Mouse (Mus musculus) cerebellum, adult (tissue): ENCODE measurements at regions not wholly inside any gene's neighbourhood (a gene's known extent, or its start where the extent isn't known, plus 50 kb on each side); places are given as distances from the start of the nearest gene placed in this dataset.
A peak's percentile ranks its signal among the peaks of the same experiment; 100 is the strongest.

ENCODE experiments used
- ATAC-seq: cut with Nextera tagmentation; 2 replicates; pipeline ENCODE4 v1.9.2; 2017; ENCODE audit warnings: mild to moderate bottlenecking, moderate library complexity, mixed read lengths; ENCODE audit not compliant: insufficient number of reproducible peaks, low FRiP score, low TSS enrichment

- no peak for ATAC-seq
Measured at GRCm38 (mm10) chr10:109488000-109488399, 477.2 kb upstream of the Syt1 start.

DNA sequence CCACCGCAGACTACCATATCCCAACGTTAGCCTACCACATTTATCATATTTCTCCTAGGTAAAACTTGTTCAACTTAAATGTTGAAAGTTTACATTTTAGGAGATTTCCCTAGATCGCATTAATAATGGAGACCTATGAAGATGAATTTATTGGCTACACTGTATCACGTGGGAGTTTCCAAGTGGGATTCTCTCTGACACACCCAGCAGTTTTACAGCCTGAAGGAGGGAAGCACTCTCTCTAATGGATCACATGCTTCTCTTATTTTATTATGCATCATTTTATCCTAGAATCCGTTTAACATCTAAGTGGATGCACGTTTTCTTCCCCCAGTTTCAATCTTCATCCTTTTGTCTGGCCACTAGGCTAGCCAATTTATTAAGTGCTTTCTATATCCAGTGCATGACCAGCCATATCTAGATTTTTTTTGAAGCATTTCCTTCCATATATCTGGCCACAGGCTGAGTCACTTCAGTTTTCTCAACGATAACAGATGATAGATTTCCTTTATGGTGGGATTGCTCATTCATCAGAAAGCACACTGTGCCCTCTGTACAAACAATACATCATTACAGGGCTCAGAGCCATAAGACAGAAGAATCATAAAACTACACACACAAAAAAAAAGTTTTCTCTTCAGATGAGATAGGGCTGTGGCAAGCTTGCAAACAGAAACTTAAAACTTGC lies 476.3 kb upstream of the Syt1 start:
- no peak for ATAC-seq

- no peak for ATAC-seq
Measured at GRCm38 (mm10) chr10:109480551-109480950, 469.8 kb upstream of the Syt1 start.

DNA sequence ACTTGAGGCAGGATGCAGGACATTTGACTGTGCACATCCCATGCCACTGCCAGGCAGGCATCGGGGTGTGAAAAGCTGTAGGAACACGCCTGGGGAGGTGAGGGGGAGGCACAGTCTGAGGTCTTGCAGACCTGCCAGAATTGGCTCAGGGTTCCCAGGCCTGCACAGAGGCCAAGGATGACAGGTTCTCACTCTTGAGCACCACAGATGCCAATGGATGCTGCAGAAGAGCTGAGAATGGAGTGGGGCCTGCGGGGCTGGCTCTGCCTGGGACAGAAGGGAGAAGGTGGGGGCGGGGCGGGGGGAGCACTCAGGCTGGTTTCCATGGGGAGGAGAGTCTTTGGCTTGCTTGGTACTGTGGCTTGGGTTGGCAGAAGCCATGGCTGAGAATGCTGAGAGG lies 469.2 kb upstream of the Syt1 start:
- ATAC-seq, result peak; percentile 84

- ATAC-seq, result no peak
Measured at GRCm38 (mm10) chr10:109466516-109466915, 455.7 kb upstream of the Syt1 start.

DNA sequence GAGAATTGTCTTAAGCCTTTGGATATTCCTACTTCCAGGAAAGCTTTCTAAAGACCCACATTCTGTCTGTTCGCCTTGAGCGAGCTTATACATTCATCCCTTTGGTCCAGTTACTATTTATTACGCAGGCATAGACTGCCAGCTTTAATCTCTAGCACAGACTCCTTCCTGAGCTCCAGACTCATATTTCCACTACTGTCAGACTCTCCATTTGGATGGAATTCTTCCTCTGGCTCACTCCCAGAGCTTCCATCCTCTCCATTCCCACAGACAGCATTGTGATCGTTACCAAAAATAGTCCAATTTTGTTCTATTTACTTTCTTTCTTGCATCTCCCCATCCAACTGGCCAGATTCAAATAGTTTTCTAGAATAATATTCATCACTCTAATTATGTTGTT lies 420.3 kb upstream of the Syt1 start:
- peak; percentile 64; the same call in 1 of the 2 replicates for ATAC-seq

DNA sequence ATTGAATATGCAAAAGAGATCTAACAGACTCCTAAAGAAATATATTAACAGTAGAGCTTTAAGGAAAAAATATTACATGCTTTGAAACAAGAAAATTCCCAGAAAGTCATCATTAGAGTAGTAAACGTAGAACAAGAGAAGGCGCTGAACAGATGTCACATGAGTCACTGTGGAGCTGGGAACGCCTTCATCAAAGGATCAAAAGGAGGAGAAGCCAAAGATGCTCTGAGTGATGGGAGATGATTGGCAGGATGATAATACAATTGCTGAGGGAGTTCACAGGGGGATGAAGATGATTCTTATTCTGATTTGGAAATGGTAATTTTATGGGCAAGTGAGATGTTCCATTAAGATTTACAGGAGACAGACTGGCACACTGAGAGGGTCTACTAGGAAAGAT lies 417.1 kb upstream of the Syt1 start:
- no peak for ATAC-seq

DNA sequence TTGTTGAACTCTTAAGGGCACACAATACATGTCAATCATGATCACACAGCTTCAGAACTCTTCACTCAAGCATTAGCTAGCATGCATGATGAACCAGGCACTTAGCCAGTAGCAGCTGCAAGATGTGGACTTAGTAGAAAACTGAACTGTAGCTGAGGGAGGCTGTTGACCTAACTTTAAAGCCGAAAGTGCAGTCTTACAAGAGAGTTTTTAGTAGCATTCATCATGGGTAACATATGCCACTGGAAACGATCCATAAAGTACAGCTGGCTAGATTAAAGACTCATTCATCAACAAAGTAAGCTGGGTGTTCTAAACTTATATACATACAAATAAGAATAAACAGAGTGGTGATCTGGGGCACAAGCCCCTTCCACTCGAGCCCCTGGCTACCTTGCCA lies 396.2 kb upstream of the Syt1 start:
- no peak for ATAC-seq

- ATAC-seq, result no peak
Measured at GRCm38 (mm10) chr10:109405116-109405685, 394.4 kb upstream of the Syt1 start.

GRCm38 (mm10) chr10:109383758-109384157 lies 373.0 kb upstream of the Syt1 start:
- ATAC-seq, result no peak

DNA sequence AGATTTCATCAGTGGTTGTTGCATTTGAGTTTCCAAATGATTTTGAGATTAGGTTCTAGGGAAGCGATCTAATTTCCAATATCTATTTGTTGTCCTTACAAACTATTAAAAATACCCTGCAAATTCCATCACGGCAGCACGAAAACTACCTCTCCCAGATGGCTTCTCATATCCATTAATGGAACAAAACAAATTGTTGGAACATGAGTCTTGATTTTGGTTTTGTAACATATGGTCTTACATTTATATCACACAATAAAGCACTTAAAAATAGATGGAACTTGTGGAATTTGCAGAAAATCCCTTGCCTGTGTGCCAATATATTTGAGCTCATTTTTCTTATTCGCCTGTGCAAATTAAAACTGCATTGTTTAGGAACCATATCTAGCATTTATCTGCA lies 368.1 kb upstream of the Syt1 start:
- no peak for ATAC-seq

DNA sequence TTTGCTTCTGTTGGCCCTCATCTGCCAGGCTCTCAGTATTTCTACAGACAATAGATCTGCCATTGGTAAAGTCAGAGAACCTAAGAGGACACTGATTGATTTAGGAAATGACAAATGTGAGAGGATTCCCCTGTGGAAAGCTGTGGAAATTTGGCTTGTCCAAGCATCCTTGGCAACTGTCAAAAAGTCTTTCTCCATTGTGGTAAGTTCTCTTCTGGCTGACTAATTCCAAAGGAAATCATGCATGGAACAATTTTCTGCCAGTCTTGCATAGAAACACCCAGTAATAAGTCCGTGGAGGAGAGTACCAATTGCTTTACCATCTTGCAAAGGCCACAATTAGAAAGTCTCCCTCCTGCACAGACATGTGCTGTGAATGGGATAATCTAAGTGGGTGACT lies 349.4 kb upstream of the Syt1 start:
- ATAC-seq, result no peak

DNA sequence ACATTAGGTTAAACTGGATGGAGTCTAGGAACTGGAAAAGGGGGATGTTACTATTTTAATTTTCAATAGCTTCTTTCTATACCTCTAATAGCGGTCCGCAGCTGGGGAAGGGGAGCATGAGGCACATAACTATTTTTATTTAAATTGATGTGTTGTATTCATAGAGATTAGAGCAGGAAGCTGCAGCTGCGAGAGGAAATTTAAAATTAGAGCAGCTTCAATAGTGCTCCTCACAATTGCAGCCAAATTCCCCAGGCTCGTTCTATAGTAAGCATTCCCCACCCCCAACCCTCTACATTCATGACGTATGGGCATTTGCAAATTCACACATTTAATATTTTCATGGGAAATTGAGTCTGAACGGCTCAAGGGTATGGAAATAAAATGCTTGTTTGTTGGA lies 348.0 kb upstream of the Syt1 start:
- ATAC-seq, result no peak

DNA sequence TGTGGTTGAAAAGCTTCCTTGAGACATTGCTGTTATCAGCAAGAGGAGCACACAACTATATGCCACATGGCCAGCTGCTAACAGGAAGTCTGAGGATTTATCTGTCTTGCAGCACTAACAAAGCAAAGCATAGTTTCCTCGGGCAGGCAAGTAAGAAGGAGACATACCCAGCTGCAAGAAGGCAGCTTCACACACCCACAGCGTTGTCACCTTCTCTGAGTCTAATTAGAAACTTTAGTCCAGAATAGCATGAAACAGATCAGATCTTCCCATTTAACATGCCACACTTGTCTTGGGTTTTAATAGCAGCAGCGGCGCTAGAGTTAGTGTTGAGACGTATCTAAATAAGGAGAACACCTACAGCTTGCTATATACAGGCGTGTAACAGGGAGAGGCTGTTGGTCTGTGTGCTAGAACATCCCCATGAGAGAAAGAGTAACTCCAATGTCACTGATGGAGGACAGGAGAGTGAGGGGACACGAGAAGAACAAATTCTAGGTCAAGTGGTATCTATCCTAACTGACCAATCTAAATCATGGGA lies 322.1 kb upstream of the Syt1 start:
- ATAC-seq, result no peak

DNA sequence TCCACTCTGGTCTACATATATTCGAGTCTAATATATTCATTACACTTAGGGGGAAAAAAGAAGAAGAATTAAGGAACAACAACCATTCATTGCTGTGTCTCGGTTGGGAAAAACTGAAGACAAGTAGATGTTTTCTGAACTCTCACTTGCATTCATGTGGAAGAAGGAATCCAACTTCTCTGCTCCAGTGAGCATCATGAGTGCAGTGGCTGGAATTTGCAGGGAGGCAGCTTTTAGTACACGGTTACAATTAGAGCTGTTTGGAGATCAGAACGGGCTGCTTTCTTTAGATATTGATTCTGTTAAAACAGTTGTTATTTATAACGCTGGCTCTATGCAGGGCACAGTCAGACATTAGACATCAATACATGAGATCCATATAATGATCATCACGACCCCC lies 298.5 kb upstream of the Syt1 start:
- ATAC-seq, result no peak

DNA sequence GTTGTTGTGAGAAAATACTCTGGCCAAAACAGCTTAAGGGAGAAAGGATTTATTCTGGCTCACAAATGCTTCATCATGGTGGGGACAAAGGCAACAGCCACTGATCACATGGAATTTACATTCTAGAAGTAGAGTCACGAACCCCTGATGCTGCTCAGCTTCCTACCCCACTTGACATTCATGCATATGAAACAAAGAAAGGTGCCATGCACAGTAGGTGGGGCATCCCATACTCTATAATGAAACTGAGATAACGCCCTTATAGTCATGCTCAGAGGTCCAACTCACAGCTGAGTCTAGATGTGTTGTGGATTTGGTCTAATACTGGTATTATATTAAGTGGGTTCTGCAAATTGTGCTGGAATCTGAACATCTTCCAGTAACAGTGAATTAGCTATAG lies 289.4 kb upstream of the Syt1 start:
- no peak for ATAC-seq

- no peak for ATAC-seq
Measured at GRCm38 (mm10) chr10:109299785-109300184, 289.0 kb upstream of the Syt1 start.

DNA sequence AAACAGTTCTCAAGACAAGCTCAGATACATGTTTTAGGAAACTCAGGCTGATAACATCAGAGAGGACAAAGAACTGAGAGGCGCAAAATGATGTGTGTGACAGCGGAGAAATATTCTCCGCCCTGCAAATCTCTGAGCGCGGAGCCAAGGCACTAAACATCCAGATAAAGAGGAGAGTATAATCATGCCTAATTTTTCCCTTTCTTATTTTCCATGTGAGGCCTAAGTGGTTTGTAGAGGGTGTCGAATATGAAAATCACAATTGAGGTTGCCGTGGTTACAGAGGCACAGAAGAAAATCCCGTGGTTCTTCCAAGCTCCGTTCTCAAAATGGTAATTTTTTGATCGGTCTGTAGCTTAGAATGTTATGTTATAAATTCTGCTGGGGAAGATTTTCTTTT lies 272.6 kb upstream of the Syt1 start:
- no peak for ATAC-seq

GRCm38 (mm10) chr10:109249781-109250180 lies 239.0 kb upstream of the Syt1 start:
- ATAC-seq, result no peak

- peak; percentile 99 for ATAC-seq
Measured at GRCm38 (mm10) chr10:109246328-109246727, 235.5 kb upstream of the Syt1 start.

DNA sequence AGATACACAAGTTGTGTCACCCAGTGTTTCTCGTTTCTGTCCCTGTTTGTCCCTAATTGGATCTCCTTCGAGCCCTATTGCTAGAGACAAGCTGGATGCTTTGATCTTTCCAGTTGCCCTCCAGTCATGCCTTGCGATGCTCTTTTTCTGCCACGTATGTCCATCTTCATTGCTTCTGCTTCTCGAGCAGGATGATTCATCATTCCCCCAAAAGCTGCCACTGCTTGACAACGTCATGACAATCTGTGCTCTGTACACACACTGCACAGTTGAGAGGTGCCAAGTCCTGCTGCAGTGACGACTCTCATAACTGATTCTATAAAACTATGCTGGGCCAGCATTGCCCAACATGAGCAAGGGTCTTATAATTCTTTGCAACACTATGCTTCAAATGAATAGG lies 226.2 kb upstream of the Syt1 start:
- ATAC-seq, result no peak

- ATAC-seq, result peak; percentile 79
Measured at GRCm38 (mm10) chr10:109226989-109227388, 216.2 kb upstream of the Syt1 start.
